Mouse (Mus musculus): ENCODE measurements around the gene C1qtnf9.

C1qtnf9 gene

GRCm38 (mm10) chr14:60784427-60785315, 16.7 kb downstream of the C1qtnf9 start, which contains the start of gene Mipep:
Mipep (plus strand) TSS chr14:60784573.
- under 1% methylated on average over 61 of the region's 61 CpGs for WGBS

GRCm38 (mm10) chr14:60790103-60790502, 22.2 kb downstream of the C1qtnf9 start:
- 47% methylated on average over 3 of the region's 3 CpGs for WGBS

GRCm38 (mm10) chr14:60796600-60797322, 28.8 kb downstream of the C1qtnf9 start:
- 49% methylated on average over 4 of the region's 4 CpGs for WGBS

- WGBS: 94% methylated on average over 5 of the region's 5 CpGs
These were observed 29.7 kb downstream of the C1qtnf9 start for GRCm38 (mm10) chr14:60797596-60797995.

GRCm38 (mm10) chr14:60798721-60799120, 30.8 kb downstream of the C1qtnf9 start:
- 86% methylated on average over 4 of the region's 4 CpGs for WGBS

GRCm38 (mm10) chr14:60799762-60800728, 32.1 kb downstream of the C1qtnf9 start:
- WGBS: 48% methylated on average over 9 of the region's 9 CpGs

- WGBS: 96% methylated on average over 13 of the region's 13 CpGs
These were observed 34.1 kb downstream of the C1qtnf9 start for GRCm38 (mm10) chr14:60802026-60802425.

- WGBS: 82% methylated on average over 9 of the region's 9 CpGs
These were observed 37.0 kb downstream of the C1qtnf9 start for GRCm38 (mm10) chr14:60804978-60805377.

GRCm38 (mm10) chr14:60805871-60806270, 37.9 kb downstream of the C1qtnf9 start:
- WGBS: 79% methylated on average over 1 of the region's 1 CpGs

GRCm38 (mm10) chr14:60806891-60807344, 39.0 kb downstream of the C1qtnf9 start:
- 46% methylated on average over 11 of the region's 11 CpGs for WGBS

- 94% methylated on average over 8 of the region's 8 CpGs for WGBS
These were observed 41.9 kb downstream of the C1qtnf9 start for GRCm38 (mm10) chr14:60809881-60810280.

GRCm38 (mm10) chr14:60811547-60811946, 43.6 kb downstream of the C1qtnf9 start:
- WGBS: 96% methylated on average over 4 of the region's 4 CpGs

- 95% methylated on average over 5 of the region's 5 CpGs for WGBS
These were observed 47.2 kb downstream of the C1qtnf9 start for GRCm38 (mm10) chr14:60815098-60815497.

- 78% methylated on average over 5 of the region's 5 CpGs for WGBS
These were observed 50.1 kb downstream of the C1qtnf9 start for GRCm38 (mm10) chr14:60818045-60818444.

GRCm38 (mm10) chr14:60830096-60830495, 62.2 kb downstream of the C1qtnf9 start:
- 98% methylated on average over 2 of the region's 2 CpGs for WGBS
